Mouse (Mus musculus): ENCODE measurements around the gene Asna1. TPM values are rescaled to one million over a fixed set of nuclear protein-coding genes. Genes with fewer than 3 reads are reported as not detected.

The Asna1 gene
- polyA plus RNA-seq, 1 experiment from 2014 or later: 153 TPM

- H3K9me3 ChIP-seq (ENCODE audit: control insufficient read depth, low read length): no peaks in the 10 kb centered on the region
- no peak overlapping the region for H3K4me2 ChIP-seq (ENCODE audit: low read length)
- 98% methylated on average over 2 of the region's 2 CpGs for WGBS
- H3K4me3 ChIP-seq (replicated peaks; ENCODE audit: low read length): no peak overlapping the region
- H3K27ac ChIP-seq (ENCODE audit: low read length): no peak overlapping the region
- H3K27me3 ChIP-seq (replicated peaks; ENCODE audit: control insufficient read depth, insufficient read depth, low read length): no peaks in the 10 kb centered on the region
- no peak for ATAC-seq
- no peak overlapping the region for H3K9ac ChIP-seq (replicated peaks; ENCODE audit: low read depth, low read length)
- H3K36me3 ChIP-seq (ENCODE audit: control insufficient read depth, insufficient read depth): 0 out of 2 replicates have a peak, but pooled peaks cover 2% of the 10 kb centered on the region
- H3K4me1 ChIP-seq (replicated peaks; ENCODE audit: control insufficient read depth, insufficient read depth, low read length): peaks cover 11% of the 10 kb centered on the region
Observed at GRCm38 (mm10) chr8:85067155-85067554, 42.1 kb upstream of the Asna1 start.

DNA sequence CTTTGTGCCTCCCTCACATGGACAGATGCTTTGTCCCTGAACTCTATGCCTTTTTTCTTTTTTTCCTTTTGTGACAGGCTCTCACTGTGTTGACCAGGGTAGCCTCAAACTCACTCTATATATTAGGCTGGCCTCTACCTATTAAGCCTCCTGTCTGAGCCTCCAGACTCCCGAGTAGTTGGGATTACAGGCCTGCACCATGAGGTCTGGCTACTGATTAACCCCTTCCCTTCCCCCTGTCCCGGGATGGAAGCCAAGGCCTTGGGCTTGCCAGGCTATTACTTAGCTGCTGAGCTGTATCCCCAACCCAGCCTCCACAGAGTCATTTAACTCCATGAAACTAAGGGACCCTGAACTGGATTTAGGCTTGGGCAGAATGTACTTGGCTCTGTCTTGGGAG, 40.1 kb upstream of the Asna1 start:
- H3K27me3 ChIP-seq (replicated peaks; ENCODE audit: control insufficient read depth, insufficient read depth, low read length): no peaks in the 10 kb centered on the region
- no peak for ATAC-seq
- no peak overlapping the region for H3K27ac ChIP-seq (ENCODE audit: low read length)
- peaks cover 22% of the 10 kb centered on the region for H3K4me1 ChIP-seq (replicated peaks; ENCODE audit: control insufficient read depth, insufficient read depth, low read length)
- no peak overlapping the region for H3K9ac ChIP-seq (replicated peaks; ENCODE audit: low read depth, low read length)
- H3K4me3 ChIP-seq (replicated peaks; ENCODE audit: low read length): no peak overlapping the region
- H3K4me2 ChIP-seq (ENCODE audit: low read length): no peak overlapping the region
- no peaks in the 10 kb centered on the region for H3K9me3 ChIP-seq (ENCODE audit: control insufficient read depth, low read length)
- WGBS: 34% methylated on average over 2 of the region's 2 CpGs
- H3K36me3 ChIP-seq (ENCODE audit: control insufficient read depth, insufficient read depth): 0 out of 2 replicates have a peak, but pooled peaks cover 2% of the 10 kb centered on the region

DNA sequence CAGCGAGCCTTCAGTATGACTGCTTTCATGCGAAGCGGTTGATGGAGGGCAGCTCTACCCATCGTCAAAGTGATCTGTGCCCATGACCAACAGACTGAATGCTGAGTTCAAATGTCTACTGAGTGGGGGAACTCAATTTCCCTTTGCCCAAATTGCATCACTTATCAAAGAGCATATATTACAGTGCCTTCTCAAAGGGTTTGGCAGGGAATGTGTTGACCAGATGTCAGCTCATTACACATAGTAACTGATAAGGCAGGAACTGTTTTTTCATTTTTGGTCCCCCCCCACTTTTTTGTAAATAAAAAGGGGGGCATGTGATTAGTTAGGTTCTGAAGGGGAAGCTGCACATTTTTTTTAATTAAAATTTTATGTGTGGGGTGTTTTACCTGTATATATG, 37.5 kb upstream of the Asna1 start:
- 0 out of 2 replicates have a peak, but pooled peaks cover 2% of the 10 kb centered on the region for H3K36me3 ChIP-seq (ENCODE audit: control insufficient read depth, insufficient read depth)
- 94% methylated on average over 4 of the region's 4 CpGs for WGBS
- no peak overlapping the region for H3K27ac ChIP-seq (ENCODE audit: low read length)
- peaks cover 22% of the 10 kb centered on the region for H3K4me1 ChIP-seq (replicated peaks; ENCODE audit: control insufficient read depth, insufficient read depth, low read length)
- no peak overlapping the region for H3K4me2 ChIP-seq (ENCODE audit: low read length)
- H3K4me3 ChIP-seq (replicated peaks; ENCODE audit: low read length): no peak overlapping the region
- H3K9me3 ChIP-seq (ENCODE audit: control insufficient read depth, low read length): no peaks in the 10 kb centered on the region
- no peak for ATAC-seq
- no peak overlapping the region for H3K9ac ChIP-seq (replicated peaks; ENCODE audit: low read depth, low read length)
- H3K27me3 ChIP-seq (replicated peaks; ENCODE audit: control insufficient read depth, insufficient read depth, low read length): no peaks in the 10 kb centered on the region

- H3K4me1 ChIP-seq (replicated peaks; ENCODE audit: control insufficient read depth, insufficient read depth, low read length): peaks cover 22% of the 10 kb centered on the region
- 0% methylated on average over 52 of the region's 53 CpGs for WGBS
- no peaks in the 10 kb centered on the region for H3K27me3 ChIP-seq (replicated peaks; ENCODE audit: control insufficient read depth, insufficient read depth, low read length)
- H3K27ac ChIP-seq (ENCODE audit: low read length): peak within 1 kb of the TSS; percentile 53; the same call in 1 of the 2 replicates
- peak within 1 kb of the TSS; percentile 96 for H3K4me2 ChIP-seq (ENCODE audit: low read length)
- H3K9me3 ChIP-seq (ENCODE audit: control insufficient read depth, low read length): no peaks in the 10 kb centered on the region
- ATAC-seq: peak; percentile 94
- H3K36me3 ChIP-seq (ENCODE audit: control insufficient read depth, insufficient read depth): peaks cover 3% of the 10 kb centered on the region; the same call in 1 of the 2 replicates
- H3K9ac ChIP-seq (replicated peaks; ENCODE audit: low read depth, low read length): peak within 1 kb of the TSS; percentile 76
- H3K4me3 ChIP-seq (replicated peaks; ENCODE audit: low read length): peak within 1 kb of the TSS; percentile 84
Observed at GRCm38 (mm10) chr8:85059879-85060616, 35.0 kb upstream of the Asna1 start, which contains the start of gene Fbxw9. Gene Fbxw9, plus strand, starts transcription at chr8:85060055.

GRCm38 (mm10) chr8:85057367-85057766, 32.3 kb upstream of the Asna1 start:
- H3K4me2 ChIP-seq (ENCODE audit: low read length): no peak overlapping the region
- ATAC-seq: no peak
- H3K4me3 ChIP-seq (replicated peaks; ENCODE audit: low read length): no peak overlapping the region
- peaks cover 21% of the 10 kb centered on the region for H3K4me1 ChIP-seq (replicated peaks; ENCODE audit: control insufficient read depth, insufficient read depth, low read length)
- H3K27ac ChIP-seq (ENCODE audit: low read length): no peak overlapping the region
- H3K9ac ChIP-seq (replicated peaks; ENCODE audit: low read depth, low read length): no peak overlapping the region
- 83% methylated on average over 7 of the region's 7 CpGs for WGBS
- peaks cover 26% of the 10 kb centered on the region for H3K36me3 ChIP-seq (ENCODE audit: control insufficient read depth, insufficient read depth)
- no peaks in the 10 kb centered on the region for H3K27me3 ChIP-seq (replicated peaks; ENCODE audit: control insufficient read depth, insufficient read depth, low read length)
- H3K9me3 ChIP-seq (ENCODE audit: control insufficient read depth, low read length): no peaks in the 10 kb centered on the region

GRCm38 (mm10) chr8:85043619-85044018, 18.5 kb upstream of the Asna1 start:
- H3K27ac ChIP-seq (ENCODE audit: low read length): no peak overlapping the region
- H3K4me1 ChIP-seq (replicated peaks; ENCODE audit: control insufficient read depth, insufficient read depth, low read length): peaks cover 5% of the 10 kb centered on the region
- no peaks in the 10 kb centered on the region for H3K27me3 ChIP-seq (replicated peaks; ENCODE audit: control insufficient read depth, insufficient read depth, low read length)
- no peak overlapping the region for H3K4me3 ChIP-seq (replicated peaks; ENCODE audit: low read length)
- no peak for ATAC-seq
- peaks cover 28% of the 10 kb centered on the region for H3K36me3 ChIP-seq (ENCODE audit: control insufficient read depth, insufficient read depth)
- no peaks in the 10 kb centered on the region for H3K9me3 ChIP-seq (ENCODE audit: control insufficient read depth, low read length)
- no peak overlapping the region for H3K9ac ChIP-seq (replicated peaks; ENCODE audit: low read depth, low read length)
- no peak overlapping the region for H3K4me2 ChIP-seq (ENCODE audit: low read length)
- 93% methylated on average over 6 of the region's 6 CpGs for WGBS

DNA sequence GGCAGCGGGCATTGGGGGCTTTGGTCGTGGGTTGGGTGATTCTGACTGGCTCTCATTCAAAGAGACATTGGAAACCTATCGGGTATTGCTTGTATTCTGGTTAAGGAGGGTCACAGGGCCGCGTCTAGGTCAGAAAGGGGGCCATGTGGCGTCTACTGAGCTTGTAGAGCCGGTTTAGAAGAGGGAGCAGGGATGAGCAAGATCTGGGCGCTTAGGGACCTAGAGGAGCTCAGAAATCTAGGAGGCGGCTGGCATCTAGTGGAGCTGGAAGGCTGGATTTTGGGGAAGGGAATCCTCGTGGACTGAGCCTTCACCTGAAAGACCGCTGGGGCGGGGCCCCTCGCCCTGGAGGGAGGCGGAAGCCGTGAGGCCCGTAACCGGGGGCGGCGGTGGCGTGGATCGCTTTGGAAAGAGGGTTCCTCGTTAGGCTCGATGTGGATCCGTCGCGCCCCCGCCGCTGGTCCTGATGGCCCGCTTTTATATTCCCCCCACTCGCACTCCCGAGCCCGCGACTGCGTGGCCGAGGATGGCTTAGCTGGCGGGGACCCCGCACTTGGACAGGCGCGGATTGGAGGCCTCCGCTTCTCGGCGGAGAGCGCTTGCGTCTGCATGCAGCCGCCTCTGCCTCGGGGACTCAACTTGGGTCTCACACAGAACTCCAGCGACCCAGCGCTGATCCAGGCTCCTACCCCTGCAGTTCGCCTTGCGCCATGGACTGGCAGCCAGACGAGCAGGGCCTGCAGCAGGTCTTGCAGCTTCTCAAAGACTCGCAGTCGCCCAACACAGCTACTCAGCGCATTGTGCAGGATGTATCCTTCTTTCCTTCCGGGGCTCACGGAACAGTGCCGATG, 12.8 kb upstream of the Asna1 start:
- no peak for ATAC-seq
- Histone ChIP-seq H3K27me3 (replicated peaks; ENCODE audit: control insufficient read depth, insufficient read depth, low read length) (no peaks in the 10 kb centered on the region), H3K4me1 (replicated peaks; ENCODE audit: control insufficient read depth, insufficient read depth, low read length) (peaks cover 26% of the 10 kb centered on the region), H3K9ac (replicated peaks; ENCODE audit: low read depth, low read length) (peak overlapping the region; percentile 91), H3K9me3 (ENCODE audit: control insufficient read depth, low read length) (no peaks in the 10 kb centered on the region), H3K27ac (ENCODE audit: low read length) (peak overlapping the region; percentile 99), H3K4me3 (replicated peaks; ENCODE audit: low read length) (peak overlapping the region; percentile 80), H3K4me2 (ENCODE audit: low read length) (peak overlapping the region; percentile 97), H3K36me3 (ENCODE audit: control insufficient read depth, insufficient read depth) (peaks cover 7% of the 10 kb centered on the region)
- WGBS: under 1% methylated on average over 54 of the region's 57 CpGs

DNA sequence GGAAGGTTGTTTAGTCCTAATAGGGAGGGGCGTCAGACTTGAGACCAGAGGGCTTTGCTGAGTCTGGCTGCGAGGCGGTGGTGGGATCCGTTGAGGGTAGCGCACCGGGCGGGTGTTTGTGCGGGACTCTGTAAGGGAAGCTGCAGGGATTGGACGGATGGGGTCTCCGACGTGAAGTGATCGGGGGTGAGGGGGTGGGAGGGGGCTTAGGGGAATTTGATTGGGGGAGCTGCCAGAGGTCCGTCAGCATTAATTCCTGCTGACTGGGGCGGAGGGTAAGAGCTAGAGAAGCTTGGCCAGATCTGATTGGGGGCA, 12.2 kb upstream of the Asna1 start:
- Histone ChIP-seq H3K9me3 (ENCODE audit: control insufficient read depth, low read length) (no peaks in the 10 kb centered on the region), H3K4me1 (replicated peaks; ENCODE audit: control insufficient read depth, insufficient read depth, low read length) (peaks cover 26% of the 10 kb centered on the region), H3K4me3 (replicated peaks; ENCODE audit: low read length) (peak overlapping the region; percentile 80), H3K36me3 (ENCODE audit: control insufficient read depth, insufficient read depth) (peaks cover 10% of the 10 kb centered on the region), H3K27me3 (replicated peaks; ENCODE audit: control insufficient read depth, insufficient read depth, low read length) (no peaks in the 10 kb centered on the region), H3K27ac (ENCODE audit: low read length) (peak overlapping the region; percentile 99), H3K9ac (replicated peaks; ENCODE audit: low read depth, low read length) (peak overlapping the region; percentile 91), H3K4me2 (ENCODE audit: low read length) (peak overlapping the region; percentile 97)
- peak; percentile 54 for ATAC-seq
- WGBS: 0% methylated on average over 14 of the region's 14 CpGs

- Histone ChIP-seq H3K36me3 (ENCODE audit: control insufficient read depth, insufficient read depth) (peaks cover 12% of the 10 kb centered on the region), H3K4me1 (replicated peaks; ENCODE audit: control insufficient read depth, insufficient read depth, low read length) (peaks cover 26% of the 10 kb centered on the region), H3K4me2 (ENCODE audit: low read length) (peak within 1 kb of the TSS; percentile 97), H3K9ac (replicated peaks; ENCODE audit: low read depth, low read length) (peak within 1 kb of the TSS; percentile 91), H3K27ac (ENCODE audit: low read length) (peak within 1 kb of the TSS; percentile 99), H3K9me3 (ENCODE audit: control insufficient read depth, low read length) (no peaks in the 10 kb centered on the region), H3K27me3 (replicated peaks; ENCODE audit: control insufficient read depth, insufficient read depth, low read length) (no peaks in the 10 kb centered on the region), H3K4me3 (replicated peaks; ENCODE audit: low read length) (peak within 1 kb of the TSS; percentile 80)
- under 1% methylated on average over 59 of the region's 59 CpGs for WGBS
- ATAC-seq: peak; percentile 89
Observed at GRCm38 (mm10) chr8:85036718-85037365, 11.8 kb upstream of the Asna1 start, which contains the start of gene Tnpo2. Gene Tnpo2, plus strand, starts transcription at chr8:85036915.

Data from forebrain, embryonic 16.5 days (tissue).